Mouse (Mus musculus) frontal cortex, adult (tissue): ENCODE results near the gene Zwilch.

Source experiments
- ATAC-seq: cut with Nextera tagmentation; 2 replicates; pipeline ENCODE4 v1.9.2; 2017; ENCODE audit warnings: mild to moderate bottlenecking, moderate library complexity, mixed read lengths; ENCODE audit not compliant: low TSS enrichment

Zwilch gene

DNA sequence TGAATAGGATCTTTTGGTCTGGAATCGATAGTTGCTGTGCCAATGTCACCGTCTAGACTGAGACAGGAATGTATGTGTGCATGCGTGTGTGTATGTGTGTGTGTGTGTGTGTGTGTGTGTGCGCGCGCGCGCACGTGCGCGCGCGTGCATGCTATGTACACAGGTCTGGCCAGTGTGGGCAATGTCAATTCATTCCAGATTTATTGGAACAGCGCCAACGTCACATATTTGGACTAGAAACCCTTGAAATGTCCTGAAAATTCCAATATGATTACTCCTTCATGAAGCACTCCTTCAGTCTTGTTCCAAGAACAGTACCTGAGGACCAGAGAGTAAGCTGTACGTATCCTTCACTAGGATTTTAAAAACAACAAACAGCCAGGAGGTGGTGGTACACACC, 62.4 kb downstream of the Zwilch start:
- no peak for ATAC-seq

GRCm38 (mm10) chr9:64105301-64105700, 67.6 kb downstream of the Zwilch start:
- no peak for ATAC-seq

GRCm38 (mm10) chr9:64100442-64100841, 72.5 kb downstream of the Zwilch start:
- peak; percentile 76 for ATAC-seq

DNA sequence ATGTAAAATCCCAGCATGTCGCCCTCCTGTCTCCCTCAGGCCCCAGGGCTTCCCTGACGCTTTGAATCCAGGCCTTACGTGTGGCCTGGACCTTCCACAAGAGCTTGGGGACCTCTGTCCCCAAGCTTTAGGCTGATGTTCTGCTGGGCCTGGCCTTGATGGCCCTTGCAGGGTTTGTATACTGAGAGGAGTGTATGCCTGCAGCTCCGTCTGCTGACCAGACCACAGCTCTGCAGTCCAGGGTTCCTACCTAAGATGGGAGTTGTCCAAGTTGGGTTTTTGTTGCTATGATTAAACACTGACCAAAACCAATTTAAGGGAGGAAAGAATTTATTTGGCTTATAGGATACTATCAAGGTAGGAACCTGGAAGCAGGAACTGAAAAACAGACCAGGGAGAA, 74.6 kb downstream of the Zwilch start:
- ATAC-seq, result no peak

DNA sequence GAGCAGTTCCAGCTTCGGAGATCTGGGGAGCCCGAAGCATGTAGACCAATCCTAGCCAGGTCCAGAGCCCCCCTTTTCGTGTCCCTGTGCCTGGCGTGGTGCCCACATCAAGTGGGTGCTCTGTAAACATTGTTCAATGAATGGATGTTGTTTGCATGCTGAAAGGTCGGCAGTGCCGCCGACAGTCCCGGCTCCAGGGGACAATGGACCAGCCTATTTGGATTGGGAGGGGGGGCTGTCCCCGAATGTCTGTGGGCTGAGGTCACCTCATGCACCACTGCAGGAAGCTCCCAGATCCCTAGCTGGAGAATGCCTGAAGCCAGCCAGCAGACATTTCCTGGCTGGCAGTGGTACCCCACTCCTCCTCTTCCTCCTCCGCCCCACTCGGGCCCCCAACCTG, 78.8 kb downstream of the Zwilch start:
- no peak for ATAC-seq

- no peak for ATAC-seq
Measured at GRCm38 (mm10) chr9:64089004-64089403, 83.9 kb downstream of the Zwilch start.

- no peak for ATAC-seq
Measured at GRCm38 (mm10) chr9:64088346-64088745, 84.6 kb downstream of the Zwilch start.

DNA sequence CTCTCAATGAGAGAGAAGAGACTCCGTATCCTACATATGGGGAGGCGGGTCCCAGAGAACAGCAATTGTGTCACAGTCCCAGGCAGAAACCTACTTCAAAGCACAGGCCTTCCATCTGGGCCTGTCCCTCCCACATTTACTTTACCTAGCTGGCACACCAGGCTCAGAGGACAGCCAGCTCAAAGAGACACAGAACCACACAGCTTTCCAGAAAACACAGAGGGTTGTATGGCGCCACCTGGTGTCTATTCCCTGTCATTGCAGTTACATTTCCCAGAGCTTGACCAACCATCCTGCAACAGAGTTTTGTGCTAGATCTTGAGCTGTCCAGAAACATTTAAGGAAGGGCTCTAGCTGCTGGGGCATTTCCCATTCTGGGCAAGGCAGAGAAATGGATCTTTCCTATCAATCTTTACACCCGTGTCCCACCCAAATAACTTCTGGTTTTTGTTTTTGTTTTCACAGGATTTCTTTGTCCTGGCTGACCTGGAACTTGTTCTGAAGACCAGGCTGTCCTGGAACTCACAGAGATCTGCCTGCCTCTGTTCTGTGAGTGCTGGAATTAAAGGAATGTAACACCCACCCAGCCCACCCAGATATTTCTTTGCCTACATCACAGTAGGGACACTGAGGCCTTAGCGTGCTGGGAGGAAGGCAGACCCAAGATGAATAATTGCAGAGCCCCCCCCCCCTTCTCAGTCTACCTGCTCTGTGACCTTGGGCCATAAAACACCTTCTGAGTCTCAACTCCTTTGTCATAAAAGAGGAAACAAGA, 85.3 kb downstream of the Zwilch start:
- peak; percentile 77 for ATAC-seq
